Mouse (Mus musculus): ENCODE measurements at regions not wholly inside any gene's neighbourhood (a gene's known extent, or its start where the extent isn't known, plus 50 kb on each side); places are given as distances from the start of the nearest gene placed in this dataset.
"Not testable (repeated sequence)": the region's sequence is repeated elsewhere in the genome, so short reads cannot be mapped to it uniquely, and the experiment has no call there.

DNA sequence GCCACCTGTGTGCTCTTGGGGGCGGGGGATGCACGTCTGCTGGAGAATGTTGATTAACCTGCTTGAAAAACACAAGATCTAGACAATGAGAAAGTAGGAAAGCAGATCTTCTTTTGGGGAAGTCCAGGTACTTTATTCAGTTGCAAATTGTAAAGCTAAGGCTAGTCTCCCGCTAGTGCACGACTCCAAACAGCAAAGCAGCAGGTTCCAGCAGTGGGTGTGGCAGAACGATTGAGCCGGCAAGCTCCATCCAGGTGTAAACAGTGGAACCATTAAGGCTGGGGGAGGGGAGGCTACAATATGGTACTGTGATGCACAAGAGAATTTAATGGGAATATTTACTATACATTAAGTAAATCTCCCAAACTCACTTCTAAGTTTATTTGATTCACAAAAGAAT lies 448.6 kb upstream of the Cobl start:
- H3K27ac ChIP-seq (ENCODE audit: insufficient read depth, low read depth, low read length); H3K4me1 ChIP-seq (ENCODE audit: control insufficient read depth, insufficient read depth, insufficient read length, low read length); H3K4me3 ChIP-seq (ENCODE audit: low read depth, low read length); H3K27me3 ChIP-seq (ENCODE audit: control insufficient read depth, insufficient read depth, low read length); H3K36me3 ChIP-seq (ENCODE audit: control insufficient read depth, insufficient read depth, low read length): not testable (repeated sequence)
- WGBS = 23% methylated on average over 6 of the region's 6 CpGs

DNA sequence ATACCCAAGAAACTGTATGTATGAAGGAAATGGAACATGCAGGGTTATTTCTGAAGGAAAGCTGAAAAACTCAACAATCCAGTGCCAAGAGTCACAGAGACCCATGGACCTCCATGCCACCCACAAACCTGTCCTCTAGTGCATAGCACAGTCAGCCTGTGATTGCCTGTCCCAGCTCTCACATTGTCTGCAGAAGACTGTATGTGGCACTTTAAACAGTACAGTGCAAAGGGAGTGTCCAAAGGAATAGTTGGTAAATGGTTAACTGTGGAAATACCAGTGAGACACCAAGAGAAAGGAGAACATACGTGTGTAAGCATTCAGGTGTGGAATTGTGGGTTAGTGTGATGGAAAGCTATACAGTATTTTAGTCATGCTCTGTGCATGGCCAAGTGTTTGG lies 409.0 kb upstream of the Cobl start:
- H3K4me1 ChIP-seq (ENCODE audit: control insufficient read depth, insufficient read depth, insufficient read length, low read length) = no peaks in the 10 kb centered on the region
- H3K4me3 ChIP-seq (ENCODE audit: low read depth, low read length) = no peak overlapping the region
- no peaks in the 10 kb centered on the region for H3K27me3 ChIP-seq (ENCODE audit: control insufficient read depth, insufficient read depth, low read length)
- no peaks in the 10 kb centered on the region for H3K36me3 ChIP-seq (ENCODE audit: control insufficient read depth, insufficient read depth, low read length)
- TF ChIP-seq POLR2A (IDR thresholded peaks at IDR 0.05; ENCODE audit: low read depth, low read length) = no peak
- TF ChIP-seq CTCF (IDR thresholded peaks at IDR 0.05; ENCODE audit: extremely low read depth, insufficient read length, insufficient replicate concordance, low read depth, low read length) = no peak
- WGBS = 24% methylated on average over 1 of the region's 1 CpGs
- no peak overlapping the region for H3K27ac ChIP-seq (ENCODE audit: insufficient read depth, low read depth, low read length)

DNA sequence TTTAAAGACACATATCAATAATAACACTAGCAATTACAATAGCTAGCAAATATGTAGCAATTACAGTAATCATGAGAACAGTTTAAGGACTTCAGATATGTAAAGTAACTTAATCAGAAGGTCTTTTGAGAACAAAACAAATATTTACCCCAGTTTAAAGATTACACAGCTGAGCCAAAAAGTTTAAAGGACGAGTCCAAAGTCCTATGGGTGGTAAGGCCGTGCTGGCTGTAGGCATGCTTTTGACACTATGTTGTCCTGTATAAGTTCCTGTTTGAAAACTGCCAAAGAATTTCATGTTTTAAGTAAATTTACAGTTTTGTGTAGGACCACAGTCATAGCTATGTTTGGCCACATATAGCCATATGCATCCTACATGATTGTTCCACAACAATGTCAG lies 408.0 kb upstream of the Cobl start:
- Histone ChIP-seq H3K36me3 (ENCODE audit: control insufficient read depth, insufficient read depth, low read length) (no peaks in the 10 kb centered on the region), H3K4me3 (ENCODE audit: low read depth, low read length) (no peak overlapping the region), H3K27ac (ENCODE audit: insufficient read depth, low read depth, low read length) (no peak overlapping the region), H3K27me3 (ENCODE audit: control insufficient read depth, insufficient read depth, low read length) (no peaks in the 10 kb centered on the region), H3K4me1 (ENCODE audit: control insufficient read depth, insufficient read depth, insufficient read length, low read length) (no peaks in the 10 kb centered on the region)
- WGBS = 18% methylated on average over 2 of the region's 2 CpGs
- TF ChIP-seq POLR2A (IDR thresholded peaks at IDR 0.05; ENCODE audit: low read depth, low read length) (no peak), CTCF (IDR thresholded peaks at IDR 0.05; ENCODE audit: extremely low read depth, insufficient read length, insufficient replicate concordance, low read depth, low read length) (no peak)

- Histone ChIP-seq H3K36me3 (ENCODE audit: control insufficient read depth, insufficient read depth, low read length) (no peaks in the 10 kb centered on the region), H3K4me1 (ENCODE audit: control insufficient read depth, insufficient read depth, insufficient read length, low read length) (no peaks in the 10 kb centered on the region), H3K27ac (ENCODE audit: insufficient read depth, low read depth, low read length) (no peak overlapping the region), H3K27me3 (ENCODE audit: control insufficient read depth, insufficient read depth, low read length) (no peaks in the 10 kb centered on the region), H3K4me3 (ENCODE audit: low read depth, low read length) (no peak overlapping the region)
- 9% methylated on average over 1 of the region's 1 CpGs for WGBS
- TF ChIP-seq CTCF (IDR thresholded peaks at IDR 0.05; ENCODE audit: extremely low read depth, insufficient read length, insufficient replicate concordance, low read depth, low read length) (no peak), POLR2A (IDR thresholded peaks at IDR 0.05; ENCODE audit: low read depth, low read length) (no peak)
Measured at GRCm38 (mm10) chr11:12872399-12872798, 407.6 kb upstream of the Cobl start.

GRCm38 (mm10) chr11:12867541-12867940 lies 402.8 kb upstream of the Cobl start:
- Histone ChIP-seq H3K27ac (ENCODE audit: insufficient read depth, low read depth, low read length) (no peak overlapping the region), H3K36me3 (ENCODE audit: control insufficient read depth, insufficient read depth, low read length) (no peaks in the 10 kb centered on the region), H3K27me3 (ENCODE audit: control insufficient read depth, insufficient read depth, low read length) (no peaks in the 10 kb centered on the region), H3K4me1 (ENCODE audit: control insufficient read depth, insufficient read depth, insufficient read length, low read length) (no peaks in the 10 kb centered on the region), H3K4me3 (ENCODE audit: low read depth, low read length) (no peak overlapping the region)
- TF ChIP-seq POLR2A (IDR thresholded peaks at IDR 0.05; ENCODE audit: low read depth, low read length) (no peak), CTCF (IDR thresholded peaks at IDR 0.05; ENCODE audit: extremely low read depth, insufficient read length, insufficient replicate concordance, low read depth, low read length) (no peak)

DNA sequence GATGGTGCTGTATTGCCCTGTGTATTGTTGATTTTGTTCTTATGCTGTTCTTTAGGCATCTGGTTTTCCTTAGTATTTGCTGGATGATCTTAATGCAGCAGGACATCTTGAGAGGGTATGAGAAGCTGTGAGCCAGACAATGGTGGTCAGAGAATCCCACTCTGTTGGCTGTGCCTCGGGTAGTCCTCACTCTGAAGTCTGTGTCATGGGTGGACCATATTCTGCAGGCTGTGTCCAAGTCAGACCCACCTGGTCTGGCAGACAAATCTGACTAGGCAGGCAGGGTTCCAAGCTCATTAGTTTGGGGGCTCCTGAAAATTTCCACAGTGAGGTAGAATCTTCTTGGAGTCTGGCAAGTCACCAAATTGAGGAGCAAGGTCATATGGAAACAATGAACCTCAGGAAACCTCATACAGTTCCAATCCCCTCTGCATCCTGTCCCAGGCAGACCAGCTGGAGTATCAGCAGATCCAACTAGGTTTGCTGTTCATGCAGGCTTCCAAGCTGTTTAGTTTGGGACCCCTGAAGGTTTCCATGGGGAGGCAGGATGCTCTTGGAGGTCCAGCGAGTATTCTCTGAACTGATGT lies 400.4 kb upstream of the Cobl start:
- WGBS = 55% methylated on average over 2 of the region's 2 CpGs
- no peaks in the 10 kb centered on the region for H3K36me3 ChIP-seq (ENCODE audit: control insufficient read depth, insufficient read depth, low read length)
- no peak for TF ChIP-seq POLR2A (IDR thresholded peaks at IDR 0.05; ENCODE audit: low read depth, low read length)
- no peak for TF ChIP-seq CTCF (IDR thresholded peaks at IDR 0.05; ENCODE audit: extremely low read depth, insufficient read length, insufficient replicate concordance, low read depth, low read length)
- no peak overlapping the region for H3K27ac ChIP-seq (ENCODE audit: insufficient read depth, low read depth, low read length)
- no peaks in the 10 kb centered on the region for H3K27me3 ChIP-seq (ENCODE audit: control insufficient read depth, insufficient read depth, low read length)
- H3K4me1 ChIP-seq (ENCODE audit: control insufficient read depth, insufficient read depth, insufficient read length, low read length) = no peaks in the 10 kb centered on the region
- no peak overlapping the region for H3K4me3 ChIP-seq (ENCODE audit: low read depth, low read length)

GRCm38 (mm10) chr11:12859344-12859930 lies 394.7 kb upstream of the Cobl start:
- TF ChIP-seq CTCF (IDR thresholded peaks at IDR 0.05; ENCODE audit: extremely low read depth, insufficient read length, insufficient replicate concordance, low read depth, low read length) (no peak), POLR2A (IDR thresholded peaks at IDR 0.05; ENCODE audit: low read depth, low read length) (no peak)
- H3K27ac ChIP-seq (ENCODE audit: insufficient read depth, low read depth, low read length) = no peak overlapping the region
- H3K27me3 ChIP-seq (ENCODE audit: control insufficient read depth, insufficient read depth, low read length) = no peaks in the 10 kb centered on the region
- H3K36me3 ChIP-seq (ENCODE audit: control insufficient read depth, insufficient read depth, low read length) = no peaks in the 10 kb centered on the region
- WGBS = 63% methylated on average over 1 of the region's 1 CpGs
- no peaks in the 10 kb centered on the region for H3K4me1 ChIP-seq (ENCODE audit: control insufficient read depth, insufficient read depth, insufficient read length, low read length)
- H3K4me3 ChIP-seq (ENCODE audit: low read depth, low read length) = no peak overlapping the region

Data from small intestine, adult 2 months (tissue).